Mouse (Mus musculus) megakaryocyte, embryonic 14.5 days (primary cell): Measurements from ENCODE around the gene Trappc2l.

Experiments used
- FLI1 ChIP-seq: IDR thresholded peaks from 2 replicates; pipeline ENCODE4 v1.6.1; 2012; ENCODE audit warnings: low read length, inconsistent platforms, mixed read lengths
- GATA1 ChIP-seq: IDR thresholded peaks from 3 replicates; pipeline ENCODE4 v1.6.1; 2012; ENCODE audit warnings: mixed read lengths, low read length, inconsistent platforms, borderline replicate concordance

GRCm38 (mm10) chr8:122630696-122631095, 19.3 kb downstream of the Trappc2l start:
- TF ChIP-seq GATA1 (no peak), FLI1 (no peak)
